In genomic region chr8:84815547-84815946, GRCm38 (mm10) we compare ENCODE assay signal across 8 mouse cellular contexts. TPM values are rescaled to one million over a fixed set of nuclear protein-coding genes. Genes with fewer than 3 reads are reported as not detected.
DNase-seq lines count a peak whose midpoint lies in the region; ATAC-seq lines count a peak whose summit lies in the region.

No protein-coding gene starts in this region.

- no peak overlapping the region for H3K4me2 ChIP-seq in intestine, embryonic 16.5 days (ENCODE audit: low read depth, low read length)

- peaks cover 10% of the 10 kb centered on the region; the same call in 1 of the 2 replicates for H3K4me1 ChIP-seq in intestine, embryonic 16.5 days (ENCODE audit: control insufficient read depth, insufficient read depth, low read length)

- H3K4me3 ChIP-seq in intestine, embryonic 16.5 days (ENCODE audit: low read length): no peak overlapping the region

- 12% methylated on average over 9 of the region's 9 CpGs for WGBS in intestine, embryonic 16.5 days

- H3K9ac ChIP-seq in intestine, embryonic 16.5 days (ENCODE audit: low read depth, low read length): no peak overlapping the region

- peak; percentile 82 for ATAC-seq in intestine, embryonic 16.5 days

- peaks cover 14% of the 10 kb centered on the region for H3K27me3 ChIP-seq in intestine, embryonic 16.5 days (replicated peaks; ENCODE audit: control insufficient read depth, insufficient read depth, low read length)

- intact Hi-C loops in gastrocnemius, postnatal 36 days (cut with DNase I): no loop called here
- intact Hi-C loops in left cerebral cortex, postnatal 25 days (cut with DNase I): no loop called here

- no peaks in the 10 kb centered on the region for H3K9me3 ChIP-seq in intestine, embryonic 16.5 days (ENCODE audit: control insufficient read depth, low read length)

- no peak overlapping the region for H3K27ac ChIP-seq in intestine, embryonic 16.5 days (ENCODE audit: low read length)

- DNase-seq in adrenal gland, adult 18-20 months (ENCODE audit: low spot score in 2 of 2): peak; percentile 97 to 99
- DNase-seq in embryo, embryonic 11 days: peak; percentile 89
- DNase-seq in gastrocnemius, postnatal 36 days: peak; percentile 98 to 100
- peak; percentile 95 to 98 for DNase-seq in left cerebral cortex, postnatal 25 days (ENCODE audit: low spot score in 2 of 2)
- peak; percentile 93 for DNase-seq in mesoderm, embryonic 11.5 days (ENCODE audit: low read depth, low spot score)
- peak; percentile 97 for DNase-seq in right cerebral cortex, postnatal 14 days
- peak; percentile 99 for DNase-seq in urinary bladder, postnatal 25 days (ENCODE audit: low spot score)

- no peaks in the 10 kb centered on the region for H3K36me3 ChIP-seq in intestine, embryonic 16.5 days (ENCODE audit: control insufficient read depth, insufficient read depth, low read length)

RNA-seq across cellular contexts. Expression of gene Dand5, which starts 7.1 kb away (rescaled TPM):
- 10 to 100 TPM; 10.6 to 10.8 TPM for total RNA-seq in adrenal gland, adult 18-20 months (2021)
- total RNA-seq in gastrocnemius, postnatal 36 days (2021): 1 to 10 TPM; 8.3 to 9.9 TPM
- polyA plus RNA-seq in intestine, embryonic 16.5 days (2015; fragmentation: Nextera tagmentation; extraction: Ambion mirVana): 4.2 and 4.4 TPM in 2 replicates
- total RNA-seq in left cerebral cortex, postnatal 25 days (2021): 1 to 10 TPM; 8.3 to 9.5 TPM

RNA-seq across cellular contexts. Expression of gene Nfix, which starts 15.4 kb away (rescaled TPM):
- 100 to 1,000 TPM in 1 of 2 experiments, 10 to 100 TPM in 1; 92.2 to 127 TPM for total RNA-seq in adrenal gland, adult 18-20 months (2021)
- 100 to 1,000 TPM; 433 to 510 TPM for total RNA-seq in gastrocnemius, postnatal 36 days (2021)
- 9.7 and 11.8 TPM in 2 replicates for polyA plus RNA-seq in intestine, embryonic 16.5 days (2015; fragmentation: Nextera tagmentation; extraction: Ambion mirVana)
- total RNA-seq in left cerebral cortex, postnatal 25 days (2021): 100 to 1,000 TPM; 273 to 322 TPM

RNA-seq across cellular contexts. Expression of gene Gadd45gip1, which starts 15.8 kb away (rescaled TPM):
- total RNA-seq in adrenal gland, adult 18-20 months (2021): 10 to 100 TPM; 62.0 to 71.1 TPM
- total RNA-seq in gastrocnemius, postnatal 36 days (2021): 10 to 100 TPM; 17.7 to 23.0 TPM
- 61.8 and 63.4 TPM in 2 replicates for polyA plus RNA-seq in intestine, embryonic 16.5 days (2015; fragmentation: Nextera tagmentation; extraction: Ambion mirVana)
- total RNA-seq in left cerebral cortex, postnatal 25 days (2021): 10 to 100 TPM; 23.4 to 24.7 TPM

RNA-seq across cellular contexts. Expression of gene Rad23a, which starts 24.9 kb away (rescaled TPM):
- 100 to 1,000 TPM; 109 to 113 TPM for total RNA-seq in adrenal gland, adult 18-20 months (2021)
- total RNA-seq in gastrocnemius, postnatal 36 days (2021): 100 to 1,000 TPM; 136 to 151 TPM
- polyA plus RNA-seq in intestine, embryonic 16.5 days (2015; fragmentation: Nextera tagmentation; extraction: Ambion mirVana): 109 and 115 TPM in 2 replicates
- total RNA-seq in left cerebral cortex, postnatal 25 days (2021): 10 to 100 TPM; 67.8 to 73.7 TPM

RNA-seq across cellular contexts. Expression of gene Calr, which starts 31.2 kb away (rescaled TPM):
- total RNA-seq in adrenal gland, adult 18-20 months (2021): 100 to 1,000 TPM; 606 to 686 TPM
- total RNA-seq in gastrocnemius, postnatal 36 days (2021): 100 to 1,000 TPM; 153 to 159 TPM
- polyA plus RNA-seq in intestine, embryonic 16.5 days (2015; fragmentation: Nextera tagmentation; extraction: Ambion mirVana): 1,204 and 1,241 TPM in 2 replicates
- 100 to 1,000 TPM; 562 to 564 TPM for total RNA-seq in left cerebral cortex, postnatal 25 days (2021)
